Mouse (Mus musculus): ENCODE data around the gene Gm10337.

GRCm38 (mm10) chr15:102517976-102518858 lies 14.7 kb downstream of the Gm10337 start, which contains the start of gene Tarbp2:
- no peak for TF ChIP-seq CTCF (IDR thresholded peaks at IDR 0.05; ENCODE audit: borderline replicate concordance, insufficient read depth, low read depth, low read length)
- peak; percentile 44; the same call in 1 of the 2 replicates for TF ChIP-seq POLR2A (IDR thresholded peaks at IDR 0.05; ENCODE audit: borderline replicate concordance, insufficient read depth, low read length)
